ENCODE assay signal across 10 mouse cellular contexts in the genomic region with DNA sequence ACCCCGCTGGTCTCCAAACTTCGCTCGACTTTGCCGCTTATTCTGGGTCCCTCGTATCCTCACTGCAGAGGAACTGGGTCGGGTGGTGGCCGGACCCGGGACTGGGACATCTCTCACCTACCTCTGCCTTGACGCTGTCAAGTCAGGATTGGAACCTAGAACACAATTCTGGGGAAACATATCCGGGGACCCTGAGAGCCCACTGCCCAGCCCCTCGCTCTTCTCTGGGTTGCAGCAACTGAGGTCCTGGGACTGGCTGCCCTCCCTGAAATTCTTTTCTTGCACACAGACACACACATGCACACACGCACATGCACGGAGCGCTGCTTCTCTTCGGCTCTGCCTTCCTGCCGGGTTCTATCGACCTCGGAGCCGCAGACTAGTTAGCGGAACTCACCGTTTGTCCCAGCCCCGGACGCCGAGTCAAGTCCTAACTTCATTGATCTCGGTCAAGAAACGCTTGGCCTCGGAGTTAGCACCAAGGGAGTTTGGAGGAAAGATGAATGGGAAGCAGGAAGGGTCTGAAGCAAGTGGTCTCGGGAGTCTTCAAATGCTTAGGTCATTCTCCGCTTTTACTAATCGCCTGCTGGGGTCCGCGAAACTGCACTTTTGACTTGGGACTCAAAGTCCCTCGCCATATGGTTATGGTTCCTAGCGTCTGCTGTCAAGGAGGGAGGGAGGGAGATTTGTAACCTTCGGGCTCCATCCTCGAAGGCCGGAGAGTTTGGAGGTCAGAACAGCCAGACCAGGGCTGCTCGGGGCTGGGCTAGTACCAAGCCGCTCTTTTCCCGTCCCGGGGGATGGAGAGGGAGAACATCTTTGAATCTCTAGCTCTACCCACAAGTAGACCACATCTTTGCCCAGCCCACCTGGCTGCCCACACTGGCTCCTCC. TPM values are rescaled to one million over a fixed set of nuclear protein-coding genes. Genes with fewer than 3 reads are reported as not detected.
DNase-seq lines count a peak whose midpoint lies in the region; ATAC-seq and TF ChIP-seq lines count a peak whose summit lies in the region.
"Had no signal": no experiment of that assay in that cellular context is flagged by ENCODE, and none has a peak within 500 bp of the region (broad histone marks: within the 10 kb centered on the region; RNA-seq: fewer than 3 reads in every experiment).

No protein-coding gene starts in this region.

- WGBS in forebrain, embryonic 14.5 days = 2% methylated on average over 41 of the region's 41 CpGs
- WGBS in liver, embryonic 15.5 days (ENCODE audit: insufficient replicate concordance) = 3% methylated on average over 41 of the region's 41 CpGs
- WGBS in lung, adult 2 months = 2% methylated on average over 41 of the region's 41 CpGs

- peak overlapping the region; percentile 86 for H3K4me2 ChIP-seq in forebrain, embryonic 14.5 days (ENCODE audit: low read length)
- peak overlapping the region; percentile 70 for H3K4me2 ChIP-seq in liver, embryonic 15.5 days

- no peaks in the 10 kb centered on the region for H3K9me3 ChIP-seq in E14TG2a.4 (ENCODE audit: low read length)
- H3K9me3 ChIP-seq in forebrain, embryonic 14.5 days (replicated peaks; ENCODE audit: control insufficient read depth, low read length) = no peaks in the 10 kb centered on the region
- no peaks in the 10 kb centered on the region for H3K9me3 ChIP-seq in liver, embryonic 15.5 days (replicated peaks)

- no peak for TF ChIP-seq CTCF in gastrocnemius, adult 2 months (IDR thresholded peaks at IDR 0.05)
- no peak for TF ChIP-seq CTCF in E14TG2a.4 (conservative IDR thresholded peaks at IDR 0.05; ENCODE audit: low read length)
- no peak for TF ChIP-seq CTCF in lung, adult 2 months (IDR thresholded peaks at IDR 0.05; ENCODE audit: insufficient read depth, low read length)

- DNase-seq in gastrocnemius, adult 2 months = no peak
- DNase-seq in gastrocnemius, postnatal 4 days (ENCODE audit: low spot score in 2 of 2) = no peak
- no peak for DNase-seq in forebrain, embryonic 14.5 days (ENCODE audit: low spot score)
- no peak for DNase-seq in right cerebral cortex, adult 2 months (ENCODE audit: low spot score in 2 of 2)
- DNase-seq in yolk sac, embryonic 10.5 days (ENCODE audit: low spot score) = no peak
- DNase-seq in lung, adult 2 months = no peak

- no peak for TF ChIP-seq POLR2A in lung, adult 2 months (IDR thresholded peaks at IDR 0.05; ENCODE audit: borderline replicate concordance, extremely low read depth, low read depth, low read length)

- H3K9ac ChIP-seq in forebrain, embryonic 14.5 days (ENCODE audit: low read length) = peak overlapping the region; percentile 95
- no peak overlapping the region for H3K9ac ChIP-seq in liver, embryonic 15.5 days

- H3K27me3 ChIP-seq in E14TG2a.4 (ENCODE audit: insufficient read depth, low read length) = peaks cover 96% of the 10 kb centered on the region
- H3K27me3 ChIP-seq in forebrain, embryonic 14.5 days (replicated peaks; ENCODE audit: control insufficient read depth, insufficient read depth, low read length) = 0 out of 2 replicates have a peak, but pooled peaks cover 7% of the 10 kb centered on the region
- peaks cover 94% of the 10 kb centered on the region for H3K27me3 ChIP-seq in liver, embryonic 15.5 days

- peaks cover 58% of the 10 kb centered on the region for H3K4me1 ChIP-seq in E14TG2a.4 (replicated peaks; ENCODE audit: low read depth, low read length)
- H3K4me1 ChIP-seq in forebrain, embryonic 14.5 days (ENCODE audit: control insufficient read depth, insufficient read depth, low read length) = peaks cover 52% of the 10 kb centered on the region
- peaks cover 8% of the 10 kb centered on the region; the same call in 1 of the 2 replicates for H3K4me1 ChIP-seq in liver, embryonic 15.5 days (replicated peaks)
- no peaks in the 10 kb centered on the region for H3K4me1 ChIP-seq in lung, adult 2 months (ENCODE audit: control insufficient read depth, insufficient read depth, low read length)

- H3K4me3 ChIP-seq in gastrocnemius, adult 2 months = peak overlapping the region; percentile 61
- peak overlapping the region; percentile 88 for H3K4me3 ChIP-seq in E14TG2a.4 (replicated peaks; ENCODE audit: low read length)
- H3K4me3 ChIP-seq in forebrain, embryonic 14.5 days (ENCODE audit: low read depth, low read length) = peak overlapping the region; percentile 87
- peak overlapping the region; percentile 43 for H3K4me3 ChIP-seq in liver, embryonic 15.5 days (replicated peaks)
- no peak overlapping the region for H3K4me3 ChIP-seq in lung, adult 2 months (replicated peaks; ENCODE audit: extremely low read depth, low read depth, low read length)

- no peaks in the 10 kb centered on the region for H3K36me3 ChIP-seq in E14TG2a.4 (ENCODE audit: insufficient read depth, low read length)
- no peaks in the 10 kb centered on the region for H3K36me3 ChIP-seq in forebrain, embryonic 14.5 days (ENCODE audit: control insufficient read depth, insufficient read depth, low read length)
- no peaks in the 10 kb centered on the region for H3K36me3 ChIP-seq in liver, embryonic 15.5 days (replicated peaks)
- H3K36me3 ChIP-seq: G1E had no signal

- no peak for ATAC-seq in forebrain, embryonic 14.5 days
- no peak for ATAC-seq in liver, embryonic 15.5 days (ENCODE audit: insufficient read depth)

- no peak overlapping the region for H3K27ac ChIP-seq in gastrocnemius, adult 2 months
- peak overlapping the region; percentile 94 for H3K27ac ChIP-seq in forebrain, embryonic 14.5 days (ENCODE audit: low read depth, low read length)
- no peak overlapping the region for H3K27ac ChIP-seq in liver, embryonic 15.5 days (replicated peaks)

- intact Hi-C loops in gastrocnemius, adult 2 months (cut with DNase I) = no loop called here

RNA-seq across cellular contexts. Expression of a gene that starts 1.2 kb away (rescaled TPM):
- total RNA-seq in gastrocnemius, adult 2 months (2021) = under 1 TPM in 1 of 2 experiments, not detected in 1; 0.25 TPM
- 1 to 10 TPM in 1 of 2 experiments, under 1 TPM in 1; 0.21 to 1.0 TPM for total RNA-seq in gastrocnemius, postnatal 4 days (2021)
- polyA plus RNA-seq in forebrain, embryonic 14.5 days (2014; fragmentation: Nextera tagmentation; extraction: Ambion mirVana) = 140 and 175 TPM in 2 replicates
- polyA plus RNA-seq in liver, embryonic 15.5 days (2015; fragmentation: Nextera tagmentation; extraction: Ambion mirVana) = 0.05 and 0.16 TPM in 2 replicates
- 0.12 and 0.19 TPM in 2 replicates for polyA plus RNA-seq in lung, adult 2 months (2012; rRNA removed)
- total RNA-seq: monocyte, adult 5-6 weeks had no signal

RNA-seq across cellular contexts. Expression of a gene that starts 37.9 kb away (rescaled TPM):
- not detected for total RNA-seq in gastrocnemius, adult 2 months (2021)
- total RNA-seq in gastrocnemius, postnatal 4 days (2021) = under 1 TPM; 0.34 to 0.57 TPM
- 10.1 and 11.4 TPM in 2 replicates for polyA plus RNA-seq in forebrain, embryonic 14.5 days (2014; fragmentation: Nextera tagmentation; extraction: Ambion mirVana)
- 25.5 and 32.1 TPM in 2 replicates for polyA plus RNA-seq in liver, embryonic 15.5 days (2015; fragmentation: Nextera tagmentation; extraction: Ambion mirVana)
- polyA plus RNA-seq in lung, adult 2 months (2012; rRNA removed) = 0.60 and 1.3 TPM in 2 replicates
- total RNA-seq: G1E; monocyte, adult 5-6 weeks had no signal
- polyA plus RNA-seq: G1E had no signal

RNA-seq across cellular contexts. Expression of a gene that starts 50.8 kb away (rescaled TPM):
- total RNA-seq in gastrocnemius, adult 2 months (2021) = 10 to 100 TPM; 15.0 to 15.8 TPM
- total RNA-seq in gastrocnemius, postnatal 4 days (2021) = 10 to 100 TPM; 35.4 to 39.9 TPM
- 16.5 and 17.0 TPM in 2 replicates for polyA plus RNA-seq in forebrain, embryonic 14.5 days (2014; fragmentation: Nextera tagmentation; extraction: Ambion mirVana)
- polyA plus RNA-seq in liver, embryonic 15.5 days (2015; fragmentation: Nextera tagmentation; extraction: Ambion mirVana) = 5.5 and 8.5 TPM in 2 replicates
- 50.4 and 55.3 TPM in 2 replicates for polyA plus RNA-seq in lung, adult 2 months (2012; rRNA removed)

Comparison
In these comparisons a context has a peak if more than half of its experiments do, and no peak if none do; other contexts are left out.
1. RNA of a gene that starts 1.2 kb away (polyA plus RNA-seq): 140 to 175 TPM in forebrain, embryonic 14.5 days; 0.12 to 0.19 TPM in lung, adult 2 months and 0.05 to 0.16 TPM in liver, embryonic 15.5 days; every median in the first group is over 100 times any median in the second.